Mouse (Mus musculus): ENCODE data around the gene Olfr808.

The Olfr808 gene

GRCm38 (mm10) chr10:129765182-129765581 lies at the start of gene Olfr808:
TSS of gene Olfr808 (plus strand) at chr10:129765482.
- DNase-seq (ENCODE audit: low read depth): no peak

DNA sequence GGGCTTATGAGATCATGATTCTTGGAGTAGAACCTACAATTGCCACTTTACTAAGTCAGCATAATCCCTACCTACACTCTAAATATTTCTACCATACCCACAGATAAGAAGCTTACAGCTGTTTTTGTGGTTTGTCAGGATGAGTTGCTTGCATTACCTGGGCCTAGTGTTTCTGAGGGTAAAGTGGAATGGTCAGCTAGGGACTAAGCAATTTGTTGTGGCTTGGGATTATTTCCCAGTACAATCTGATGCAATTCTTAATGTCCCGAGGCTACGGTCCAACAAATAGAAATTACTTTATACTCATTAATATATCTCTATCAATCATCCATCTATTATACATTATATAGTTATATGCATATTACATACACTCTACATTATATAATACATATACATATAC lies 36.0 kb upstream of the Olfr808 start, which contains the start of gene Olfr805:
TSS of gene Olfr805 (minus strand) at position 101 of the 400 bp plus-strand sequence.
- no peak for DNase-seq (ENCODE audit: low read depth)

DNA sequence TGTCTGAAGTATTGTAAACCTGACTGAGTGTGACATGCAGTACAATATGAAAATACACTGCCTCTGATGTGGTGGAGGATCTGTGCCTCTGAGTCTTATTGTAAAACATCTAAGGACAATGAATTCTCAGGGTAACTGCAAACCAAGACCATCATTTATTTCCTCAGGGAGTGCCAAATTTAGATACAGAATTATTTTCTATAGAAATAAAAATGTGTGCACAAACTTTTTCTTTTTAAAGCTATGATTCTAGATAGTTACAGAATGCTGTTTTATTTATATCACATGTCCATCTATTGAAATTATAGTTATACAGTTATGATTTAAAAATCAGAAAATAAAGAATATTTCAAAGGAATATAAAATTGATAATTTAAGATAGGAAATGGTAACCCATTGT lies 23.5 kb upstream of the Olfr808 start, which contains the start of gene Olfr806:
TSS of gene Olfr806 (minus strand) at position 101 of the 400 bp plus-strand sequence.
- no peak for DNase-seq (ENCODE audit: low read depth)

GRCm38 (mm10) chr10:129757693-129758092 lies 7.6 kb upstream of the Olfr808 start, which contains the start of gene Olfr807:
TSS of gene Olfr807 (minus strand) at chr10:129757793.
- no peak for DNase-seq (ENCODE audit: low read depth)

- DNase-seq (ENCODE audit: low read depth): no peak
Observed at GRCm38 (mm10) chr10:129774338-129774737, 9.1 kb downstream of the Olfr808 start, which contains the start of gene Olfr809. TSS of gene Olfr809 (plus strand) at chr10:129774638.

DNA sequence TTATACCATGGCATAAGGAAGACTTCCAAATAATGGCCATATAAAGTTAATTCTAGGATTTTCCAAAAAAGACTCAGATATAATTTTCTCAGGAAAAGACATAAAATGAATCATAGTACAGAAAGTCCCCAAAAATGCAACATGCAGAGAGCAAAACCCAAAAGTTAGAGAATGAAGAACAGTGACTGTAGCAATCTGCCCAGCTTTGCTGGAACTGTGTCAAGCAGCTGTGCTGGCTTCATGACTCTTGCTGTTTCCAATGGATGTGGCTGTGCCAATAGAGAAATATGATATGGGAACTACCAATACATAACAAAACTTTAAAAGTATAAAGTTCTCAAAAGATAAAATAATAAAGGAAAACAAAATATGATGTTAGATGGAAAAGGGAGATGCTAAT lies 12.8 kb downstream of the Olfr808 start:
- DNase-seq (ENCODE audit: low read depth): no peak

GRCm38 (mm10) chr10:129794817-129795216 lies 29.5 kb downstream of the Olfr808 start, which contains the start of gene Olfr810:
TSS of gene Olfr810 (minus strand) at chr10:129794917.
- no peak for DNase-seq (ENCODE audit: low read depth)

DNA sequence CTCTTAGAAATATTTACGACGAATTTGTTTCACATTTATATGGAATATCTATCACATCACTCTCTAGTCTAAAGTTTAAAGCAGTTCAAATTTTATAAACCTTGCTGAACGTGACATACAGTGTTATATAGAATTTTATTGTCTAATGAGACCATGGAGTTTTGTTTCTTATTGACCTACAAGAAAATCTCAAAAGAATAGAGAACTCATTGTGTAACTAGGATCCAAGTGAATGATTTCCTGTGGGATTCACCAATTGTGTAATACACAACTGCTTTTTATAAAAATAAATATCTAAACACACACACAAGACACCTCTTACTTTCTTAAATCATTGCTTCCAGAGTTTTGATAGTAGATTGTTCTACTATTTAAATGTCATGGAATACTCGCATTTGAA lies 39.0 kb downstream of the Olfr808 start, which contains the start of gene Olfr811:
TSS of gene Olfr811 (minus strand) at position 101 of the 400 bp plus-strand sequence.
- DNase-seq (ENCODE audit: low read depth): no peak
